Mouse (Mus musculus) ES-Bruce4 (cell line): ENCODE data around the gene Gm15127.
"Not testable (repeated sequence)": the region's sequence is repeated elsewhere in the genome, so short reads cannot be mapped to it uniquely, and the experiment has no call there.

Experiments
- CTCF ChIP-seq: IDR thresholded peaks from one replicate; pipeline ENCODE4 v1.8.1; 2011; ENCODE audit warnings: low read depth, low read length
- POLR2A ChIP-seq: IDR thresholded peaks from one replicate; pipeline ENCODE4 v1.8.1; 2011; ENCODE audit warnings: low read length; ENCODE audit not compliant: insufficient read depth

DNA sequence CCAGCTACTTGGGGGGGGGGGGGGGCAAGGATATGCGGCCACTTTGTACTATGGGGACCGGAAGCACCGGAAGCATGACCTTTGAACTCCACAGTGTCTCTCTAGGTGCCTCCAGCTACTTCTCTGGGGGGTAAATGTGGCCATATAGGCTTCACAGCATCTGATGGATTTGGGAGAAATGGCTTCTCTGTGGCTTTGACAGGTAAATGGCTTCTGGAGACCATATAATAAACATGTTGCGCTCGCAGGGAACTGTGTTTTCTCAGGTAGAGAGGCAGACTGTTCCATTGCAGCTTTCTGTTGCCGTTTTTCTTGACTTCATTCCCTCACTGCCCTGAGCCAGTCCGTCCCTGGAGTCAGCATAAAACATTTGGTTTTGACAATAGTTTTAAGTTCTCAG, 48.3 kb upstream of the Gm15127 start, which contains the start of gene Gm8334:
- not testable (repeated sequence) for TF ChIP-seq CTCF, POLR2A
